Comparison of ENCODE assay signal across 17 mouse cellular contexts in genomic region chr15:72360049-72360448, GRCm38 (mm10).
DNase-seq lines count a peak whose midpoint lies in the region; ATAC-seq lines count a peak whose summit lies in the region.
"Had no signal": no experiment of that assay in that cellular context is flagged by ENCODE, and none has a peak within 500 bp of the region (broad histone marks: within the 10 kb centered on the region; RNA-seq: fewer than 3 reads in every experiment).

No protein-coding gene starts in this region.

- intact Hi-C loops in left cerebral cortex, postnatal 25 days (cut with DNase I) = no loop called here

- no peak overlapping the region for H3K27ac ChIP-seq in liver, embryonic 12.5 days
- H3K27ac ChIP-seq: embryonic facial prominence, embryonic 13.5 days; forebrain, embryonic 10.5 days; gastrocnemius, adult 2 months; limb, embryonic 13.5 days had no signal

- ATAC-seq in liver, embryonic 12.5 days = no peak
- ATAC-seq: liver, postnatal 0 days had no signal

- H3K4me3 ChIP-seq in liver, embryonic 12.5 days = no peak overlapping the region
- H3K4me3 ChIP-seq: embryonic facial prominence, embryonic 13.5 days; forebrain, embryonic 10.5 days; gastrocnemius, adult 2 months; limb, embryonic 13.5 days had no signal

- WGBS in liver, embryonic 12.5 days (ENCODE audit: insufficient replicate concordance) = 88% methylated on average over 3 of the region's 3 CpGs

- no peaks in the 10 kb centered on the region for H3K4me1 ChIP-seq in liver, embryonic 12.5 days
- H3K4me1 ChIP-seq: embryonic facial prominence, embryonic 13.5 days; forebrain, embryonic 10.5 days; limb, embryonic 13.5 days had no signal

- no peaks in the 10 kb centered on the region for H3K9me3 ChIP-seq in liver, embryonic 12.5 days (replicated peaks)
- H3K9me3 ChIP-seq: embryonic facial prominence, embryonic 13.5 days; forebrain, embryonic 10.5 days; limb, embryonic 13.5 days had no signal

- DNase-seq in layer of hippocampus, adult 9-11 months = peak; percentile 38
- no peak for DNase-seq in layer of hippocampus, postnatal 36 days
- DNase-seq in cerebellum, adult 11 months = peak; percentile 69
- peak; percentile 87 for DNase-seq in cerebellum, adult 9-11 months
- DNase-seq in left cerebral cortex, postnatal 25 days (ENCODE audit: low spot score in 2 of 2) = peak; percentile 59 to 82
- DNase-seq in adrenal gland, adult 8-10 months = no peak
- DNase-seq in spleen, adult 12 weeks (ENCODE audit: low spot score) = no peak
- DNase-seq: gastrocnemius, adult 2 months; kidney, adult 18-20 months; kidney, postnatal 4 days; liver, postnatal 0 days; thymus, postnatal 36 days had no signal

- no peaks in the 10 kb centered on the region for H3K27me3 ChIP-seq in liver, embryonic 12.5 days (replicated peaks)
- H3K27me3 ChIP-seq: embryonic facial prominence, embryonic 13.5 days; limb, embryonic 13.5 days had no signal

- H3K4me2 ChIP-seq in liver, embryonic 12.5 days = no peak overlapping the region
- H3K4me2 ChIP-seq: embryonic facial prominence, embryonic 13.5 days; heart, embryonic 11.5 days; limb, embryonic 13.5 days had no signal

- no peaks in the 10 kb centered on the region for H3K36me3 ChIP-seq in liver, embryonic 12.5 days
- H3K36me3 ChIP-seq: embryonic facial prominence, embryonic 13.5 days; forebrain, embryonic 10.5 days; limb, embryonic 13.5 days had no signal

- no peak overlapping the region for H3K9ac ChIP-seq in liver, embryonic 12.5 days
- H3K9ac ChIP-seq: embryonic facial prominence, embryonic 13.5 days; limb, embryonic 13.5 days; liver, postnatal 0 days had no signal

Comparison
In these comparisons a context has a peak if more than half of its experiments do, and no peak if none do; other contexts are left out.
1. DNase-seq: peak in layer of hippocampus, adult 9-11 months (single experiment), cerebellum, adult 11 months (single experiment), cerebellum, adult 9-11 months (single experiment) and left cerebral cortex, postnatal 25 days (2 of 2); none in layer of hippocampus, postnatal 36 days (0 of 2), adrenal gland, adult 8-10 months (single experiment) and spleen, adult 12 weeks (single experiment).